Mouse (Mus musculus) adrenal gland, postnatal 10 days (tissue): ENCODE measurements at regions not wholly inside any gene's neighbourhood (a gene's known extent, or its start where the extent isn't known, plus 50 kb on each side); places are given as distances from the start of the nearest gene placed in this dataset.

ENCODE experiments used
- DNase-seq: peaks from one replicate; pipeline ENCODE4 v3.0.0; 2021; ENCODE audit warnings: mixed read lengths

GRCm38 (mm10) chr13:92986719-92987553 is 142.4 kb downstream of the Mtx3 start:
- peak; percentile 88 for DNase-seq

GRCm38 (mm10) chr13:92987691-92988090 is 143.1 kb downstream of the Mtx3 start:
- DNase-seq = peak; percentile 23

DNA sequence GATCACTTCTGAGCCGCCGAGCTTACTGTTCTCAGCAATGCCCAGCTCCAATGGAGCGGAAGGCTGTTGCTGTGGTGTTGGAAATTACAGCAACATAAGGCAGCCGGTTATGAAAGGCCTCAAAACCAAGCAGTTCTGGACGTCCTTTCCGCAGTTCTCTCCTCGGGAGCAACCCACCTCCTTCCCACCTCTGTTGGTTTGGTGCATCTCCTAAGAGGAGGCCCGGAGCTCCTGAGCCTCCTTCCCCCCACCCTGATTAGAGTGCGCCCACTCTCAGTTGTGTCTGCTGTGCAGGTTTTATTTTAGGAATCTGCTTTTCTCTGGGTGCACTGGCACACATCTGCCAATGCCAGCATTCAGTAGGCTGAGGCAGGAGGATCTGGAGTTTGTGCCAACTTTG is 144.0 kb downstream of the Mtx3 start:
- no peak for DNase-seq

- no peak for DNase-seq
These were observed 146.0 kb downstream of the Mtx3 start for GRCm38 (mm10) chr13:92990316-92991206.
